15 mouse cellular contexts compared by ENCODE assay signal in the genomic region with DNA sequence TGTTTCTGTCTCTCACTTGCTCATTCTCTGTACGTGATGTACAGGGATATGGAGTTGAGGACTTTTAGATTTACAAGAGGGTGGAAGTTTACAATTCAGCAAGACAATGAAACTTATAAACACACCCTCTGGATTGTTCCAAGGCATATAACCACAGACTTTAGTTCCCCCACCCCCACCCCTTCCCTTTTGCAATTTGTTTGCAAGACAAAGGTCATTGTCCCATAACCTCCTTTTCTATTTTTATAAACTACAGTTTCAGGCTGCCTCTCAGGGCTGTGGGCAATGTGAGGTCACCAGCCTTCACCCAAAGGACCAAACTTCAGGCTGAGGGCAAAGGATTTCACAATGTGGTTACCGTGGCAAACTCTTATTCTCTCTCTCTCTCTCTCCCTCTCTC. TPM values are rescaled to one million over a fixed set of nuclear protein-coding genes. Genes with fewer than 3 reads are reported as not detected.
A peak's percentile ranks its signal among the peaks of the same experiment; 100 is the strongest.
DNase-seq lines count a peak whose midpoint lies in the region; ATAC-seq and TF ChIP-seq lines count a peak whose summit lies in the region.
"Had no signal": no experiment of that assay in that cellular context is flagged by ENCODE, and none has a peak within 500 bp of the region (broad histone marks: within the 10 kb centered on the region; RNA-seq: fewer than 3 reads in every experiment).

No protein-coding gene starts in this region.

- no peak for ATAC-seq in liver, embryonic 12.5 days
- ATAC-seq in lung, postnatal 0 days: peak; percentile 77

- no peak overlapping the region for H3K9ac ChIP-seq in liver, adult 2 months (ENCODE audit: low read depth, low read length)
- no peak overlapping the region for H3K9ac ChIP-seq in liver, embryonic 12.5 days
- H3K9ac ChIP-seq in lung, postnatal 0 days (replicated peaks; ENCODE audit: low read depth): no peak overlapping the region
- H3K9ac ChIP-seq: hindbrain, embryonic 15.5 days had no signal

- H3K79me2 ChIP-seq in liver, adult 2 months (ENCODE audit: control insufficient read depth, insufficient read depth, low read length): no peaks in the 10 kb centered on the region

- WGBS in liver, adult 2 months: 9% methylated on average over 2 of the region's 2 CpGs
- 34% methylated on average over 2 of the region's 2 CpGs for WGBS in liver, embryonic 12.5 days (ENCODE audit: insufficient replicate concordance)
- 36% methylated on average over 2 of the region's 2 CpGs for WGBS in lung, postnatal 0 days
- WGBS in thymus, adult 2 months: 40% methylated on average over 2 of the region's 2 CpGs

- no peak overlapping the region for H3K4me2 ChIP-seq in liver, embryonic 12.5 days
- H3K4me2 ChIP-seq in lung, postnatal 0 days (replicated peaks; ENCODE audit: low read depth, low read length): no peak overlapping the region
- H3K4me2 ChIP-seq: hindbrain, embryonic 15.5 days had no signal

- H3K36me3 ChIP-seq in liver, adult 2 months (ENCODE audit: control insufficient read depth, insufficient read depth, low read length): no peaks in the 10 kb centered on the region
- H3K36me3 ChIP-seq in liver, embryonic 12.5 days: no peaks in the 10 kb centered on the region
- H3K36me3 ChIP-seq in lung, postnatal 0 days (ENCODE audit: insufficient read depth, low read length): no peaks in the 10 kb centered on the region
- no peaks in the 10 kb centered on the region for H3K36me3 ChIP-seq in thymus, adult 2 months (ENCODE audit: control insufficient read depth, insufficient read depth, low read length)
- H3K36me3 ChIP-seq: hindbrain, embryonic 15.5 days had no signal

- TF ChIP-seq POLR2A in liver, adult 2 months (IDR thresholded peaks at IDR 0.05; ENCODE audit: extremely low read depth, insufficient read depth, low read length): no peak
- TF ChIP-seq POLR2A in thymus, adult 2 months (IDR thresholded peaks at IDR 0.05; ENCODE audit: control insufficient read depth, extremely low read depth, insufficient read depth, low read length, poor library complexity): no peak

- no peaks in the 10 kb centered on the region for H3K9me3 ChIP-seq in liver, embryonic 12.5 days (replicated peaks)
- H3K9me3 ChIP-seq in lung, postnatal 0 days (ENCODE audit: low read length): no peaks in the 10 kb centered on the region
- H3K9me3 ChIP-seq: hindbrain, embryonic 15.5 days had no signal

- H3K27me3 ChIP-seq in liver, adult 2 months (ENCODE audit: control insufficient read depth, insufficient read depth, low read length): no peaks in the 10 kb centered on the region
- H3K27me3 ChIP-seq in liver, embryonic 12.5 days (replicated peaks): peaks cover 13% of the 10 kb centered on the region
- H3K27me3 ChIP-seq in lung, postnatal 0 days (replicated peaks; ENCODE audit: insufficient read depth, low read length): no peaks in the 10 kb centered on the region
- H3K27me3 ChIP-seq in thymus, adult 2 months (ENCODE audit: control insufficient read depth, insufficient read depth, low read length): no peaks in the 10 kb centered on the region
- H3K27me3 ChIP-seq: hindbrain, embryonic 15.5 days had no signal

- peak; percentile 99 for DNase-seq in liver, adult 2 months (ENCODE audit: extremely low read depth, low read depth, low spot score)
- peak; percentile 44 to 53 for DNase-seq in kidney, postnatal 36 days
- peak; percentile 67 for DNase-seq in lung, postnatal 0 days (ENCODE audit: low spot score)
- no peak for DNase-seq in thymus, adult 2 months
- DNase-seq in spleen, postnatal 10 days (ENCODE audit: low spot score in 2 of 2): no peak
- DNase-seq in heart, adult 9 months (ENCODE audit: low spot score in 2 of 2): no peak
- DNase-seq: cerebellum, adult 9-10 months; right cerebral cortex, postnatal 25 days; thymus, postnatal 36 days had no signal

- peaks cover 4% of the 10 kb centered on the region; the same call in 1 of the 2 replicates for H3K4me1 ChIP-seq in liver, adult 2 months (ENCODE audit: control insufficient read depth, insufficient read depth, low read length)
- H3K4me1 ChIP-seq in liver, embryonic 12.5 days: 0 out of 2 replicates have a peak, but pooled peaks cover 3% of the 10 kb centered on the region
- H3K4me1 ChIP-seq in lung, postnatal 0 days (ENCODE audit: insufficient read depth, low read depth, low read length): no peaks in the 10 kb centered on the region
- H3K4me1 ChIP-seq in thymus, adult 2 months (replicated peaks; ENCODE audit: control insufficient read depth, insufficient read depth, low read length): no peaks in the 10 kb centered on the region
- H3K4me1 ChIP-seq: hindbrain, embryonic 15.5 days had no signal

- TF ChIP-seq CTCF in liver, adult 2 months (IDR thresholded peaks at IDR 0.05; ENCODE audit: low read depth, low read length): no peak
- no peak for TF ChIP-seq CTCF in lung, postnatal 0 days (IDR thresholded peaks at IDR 0.05)
- TF ChIP-seq CTCF in thymus, adult 2 months (IDR thresholded peaks at IDR 0.05; ENCODE audit: borderline replicate concordance, control insufficient read depth, extremely low read depth, insufficient read depth, low read length, poor library complexity): no peak

- no peak overlapping the region for H3K4me3 ChIP-seq in liver, adult 2 months (ENCODE audit: insufficient read depth, low read depth, low read length)
- H3K4me3 ChIP-seq in liver, embryonic 12.5 days: no peak overlapping the region
- no peak overlapping the region for H3K4me3 ChIP-seq in lung, postnatal 0 days (ENCODE audit: low read depth, low read length)
- H3K4me3 ChIP-seq in thymus, adult 2 months (ENCODE audit: control insufficient read depth, insufficient read depth, low read length): no peak overlapping the region
- H3K4me3 ChIP-seq: hindbrain, embryonic 15.5 days had no signal

- TF ChIP-seq EP300 in lung, postnatal 0 days (IDR thresholded peaks at IDR 0.05): peak; percentile 75

- no peak overlapping the region for H3K27ac ChIP-seq in liver, adult 2 months (replicated peaks; ENCODE audit: insufficient read depth, low read depth, low read length)
- no peak overlapping the region for H3K27ac ChIP-seq in liver, embryonic 12.5 days
- peak overlapping the region; percentile 68; the same call in 1 of the 2 replicates for H3K27ac ChIP-seq in lung, postnatal 0 days (ENCODE audit: low read length)
- no peak overlapping the region for H3K27ac ChIP-seq in thymus, adult 2 months (ENCODE audit: control insufficient read depth, insufficient read depth, low read length)
- H3K27ac ChIP-seq: hindbrain, embryonic 15.5 days had no signal

RNA-seq across cellular contexts. Expression of a gene that starts 4.2 kb away (rescaled TPM):
- total RNA-seq in liver, adult 2 months (2014; rRNA removed): not detected in 2 replicates
- polyA plus RNA-seq in liver, adult 2 months (2012; rRNA removed): not detected in 2 replicates
- polyA plus RNA-seq in liver, embryonic 12.5 days (2016; fragmentation: Nextera tagmentation; extraction: Ambion mirVana): not detected in 2 replicates
- 2.0 and 2.1 TPM in 2 replicates for polyA plus RNA-seq in lung, postnatal 0 days (2015; fragmentation: Nextera tagmentation; extraction: Ambion mirVana)
- not detected in 2 replicates for polyA plus RNA-seq in thymus, adult 2 months (2012; rRNA removed)
- total RNA-seq: left cerebral cortex, postnatal 10 days had no signal
- polyA plus RNA-seq: embryonic facial prominence, embryonic 11.5 days; heart, postnatal 0 days; hindbrain, embryonic 15.5 days; stomach, embryonic 14.5 days had no signal

RNA-seq across cellular contexts. Expression of a gene that starts 17.7 kb away (rescaled TPM):
- not detected in 2 replicates for total RNA-seq in liver, adult 2 months (2014; rRNA removed)
- not detected in 2 replicates for polyA plus RNA-seq in liver, adult 2 months (2012; rRNA removed)
- 0.06 and 0.08 TPM in 2 replicates for polyA plus RNA-seq in liver, embryonic 12.5 days (2016; fragmentation: Nextera tagmentation; extraction: Ambion mirVana)
- 0.14 and 0.32 TPM in 2 replicates for polyA plus RNA-seq in lung, postnatal 0 days (2015; fragmentation: Nextera tagmentation; extraction: Ambion mirVana)
- 3.9 and 4.3 TPM in 2 replicates for polyA plus RNA-seq in thymus, adult 2 months (2012; rRNA removed)

RNA-seq across cellular contexts. Expression of a gene that starts 22.5 kb away (rescaled TPM):
- 0.28 and 0.74 TPM in 2 replicates for total RNA-seq in liver, adult 2 months (2014; rRNA removed)
- 0.42 and 0.60 TPM in 2 replicates for polyA plus RNA-seq in liver, adult 2 months (2012; rRNA removed)
- 0.07 TPM in 2 replicates for polyA plus RNA-seq in liver, embryonic 12.5 days (2016; fragmentation: Nextera tagmentation; extraction: Ambion mirVana)
- 73.6 and 74.6 TPM in 2 replicates for polyA plus RNA-seq in lung, postnatal 0 days (2015; fragmentation: Nextera tagmentation; extraction: Ambion mirVana)
- 8.0 and 10.2 TPM in 2 replicates for polyA plus RNA-seq in thymus, adult 2 months (2012; rRNA removed)

RNA-seq across cellular contexts. Expression of a gene that starts 37.1 kb away (rescaled TPM):
- 3.2 and 3.4 TPM in 2 replicates for total RNA-seq in liver, adult 2 months (2014; rRNA removed)
- 2.4 and 3.7 TPM in 2 replicates for polyA plus RNA-seq in liver, adult 2 months (2012; rRNA removed)
- polyA plus RNA-seq in liver, embryonic 12.5 days (2016; fragmentation: Nextera tagmentation; extraction: Ambion mirVana): 1.9 TPM in 2 replicates
- 70.5 and 72.2 TPM in 2 replicates for polyA plus RNA-seq in lung, postnatal 0 days (2015; fragmentation: Nextera tagmentation; extraction: Ambion mirVana)
- polyA plus RNA-seq in thymus, adult 2 months (2012; rRNA removed): 6.1 and 9.4 TPM in 2 replicates

RNA-seq across cellular contexts. Expression of a gene that starts 46.4 kb away (rescaled TPM):
- 17.1 and 24.0 TPM in 2 replicates for total RNA-seq in liver, adult 2 months (2014; rRNA removed)
- 15.9 and 18.3 TPM in 2 replicates for polyA plus RNA-seq in liver, adult 2 months (2012; rRNA removed)
- 41.5 and 43.0 TPM in 2 replicates for polyA plus RNA-seq in liver, embryonic 12.5 days (2016; fragmentation: Nextera tagmentation; extraction: Ambion mirVana)
- 26.6 and 28.9 TPM in 2 replicates for polyA plus RNA-seq in lung, postnatal 0 days (2015; fragmentation: Nextera tagmentation; extraction: Ambion mirVana)
- 79.1 and 85.0 TPM in 2 replicates for polyA plus RNA-seq in thymus, adult 2 months (2012; rRNA removed)

Comparison
In these comparisons a context has a peak if more than half of its experiments do, and no peak if none do; other contexts are left out.
1. DNase-seq: peak in liver, adult 2 months (single experiment), kidney, postnatal 36 days (2 of 2) and lung, postnatal 0 days (single experiment); none in thymus, adult 2 months (single experiment), spleen, postnatal 10 days (0 of 2) and heart, adult 9 months (0 of 2).